Mouse (Mus musculus): ENCODE results near the gene D8Ertd738e. TPM values are rescaled to one million over a fixed set of nuclear protein-coding genes. Genes with fewer than 3 reads are reported as not detected.

D8Ertd738e gene
- total RNA-seq, 2 experiments from 2014 or later: 180 to 184 TPM

GRCm38 (mm10) chr8:84236410-84236997 lies 13.0 kb downstream of the D8Ertd738e start:
- no peak for DNase-seq

- DNase-seq: no peak
These were observed 13.6 kb downstream of the D8Ertd738e start for GRCm38 (mm10) chr8:84235746-84236409.

- no peak for DNase-seq
These were observed 16.5 kb downstream of the D8Ertd738e start for GRCm38 (mm10) chr8:84233055-84233454.

DNA sequence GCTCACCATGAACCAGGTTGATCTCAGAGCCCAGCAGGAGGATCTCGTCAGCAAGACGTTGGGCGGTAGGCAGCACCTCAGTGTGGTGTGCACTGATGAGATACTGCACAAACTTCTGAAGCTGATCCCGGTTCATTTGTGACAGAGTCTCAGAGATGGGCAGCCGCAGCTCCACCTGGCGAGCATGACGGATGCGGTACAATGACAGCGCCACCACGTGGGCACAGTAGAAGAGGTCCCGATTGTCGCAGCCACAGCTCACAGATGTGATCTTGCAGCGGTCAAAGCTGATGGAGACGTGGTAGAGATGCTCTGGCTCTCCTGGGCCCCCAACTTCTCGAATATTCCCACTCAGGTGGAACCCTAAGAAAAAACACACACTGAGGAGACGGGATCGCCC lies 18.8 kb downstream of the D8Ertd738e start:
- no peak for DNase-seq

GRCm38 (mm10) chr8:84223322-84224029 lies 26.0 kb downstream of the D8Ertd738e start:
- DNase-seq: no peak

GRCm38 (mm10) chr8:84222566-84223165 lies 26.9 kb downstream of the D8Ertd738e start:
- no peak for DNase-seq

DNA sequence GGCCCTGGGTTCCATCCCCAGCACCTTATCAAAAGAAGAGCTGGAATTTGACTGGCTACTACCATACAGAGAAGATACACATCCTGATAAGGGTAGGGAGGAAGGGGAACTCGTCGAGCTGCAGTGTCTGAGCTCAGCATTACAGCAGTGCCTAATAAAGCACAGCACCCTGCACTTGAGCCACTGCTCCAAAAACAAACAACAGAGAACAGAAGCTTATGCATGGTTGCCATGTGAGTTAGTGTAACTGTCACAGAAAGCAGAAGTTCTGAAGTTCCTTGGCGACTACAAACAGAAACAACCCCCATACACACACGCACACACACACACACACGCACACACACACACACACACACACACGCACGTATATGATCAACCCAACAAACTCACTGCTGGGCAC lies 29.4 kb downstream of the D8Ertd738e start:
- no peak for DNase-seq

DNA sequence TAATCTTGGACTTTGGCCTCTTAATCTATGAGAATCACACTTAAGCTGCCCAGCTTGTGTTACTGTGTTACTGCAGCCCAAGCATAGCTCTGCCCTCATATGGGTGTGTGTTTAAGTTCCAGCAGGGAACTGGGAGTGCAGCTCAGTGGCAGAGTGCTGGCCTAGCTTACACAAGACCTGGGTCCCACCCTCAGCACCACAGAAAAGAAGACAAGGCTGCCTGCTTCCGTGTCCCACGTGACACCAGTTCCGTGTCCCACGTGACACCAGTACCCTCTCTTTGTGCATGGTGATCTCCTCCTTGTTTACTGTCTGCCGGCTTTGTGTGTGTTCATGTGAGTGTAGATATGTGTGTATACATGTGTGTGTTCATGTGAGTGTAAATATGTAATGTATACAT lies 31.4 kb downstream of the D8Ertd738e start:
- DNase-seq: no peak

GRCm38 (mm10) chr8:84217206-84217605 lies 32.3 kb downstream of the D8Ertd738e start:
- no peak for DNase-seq

DNA sequence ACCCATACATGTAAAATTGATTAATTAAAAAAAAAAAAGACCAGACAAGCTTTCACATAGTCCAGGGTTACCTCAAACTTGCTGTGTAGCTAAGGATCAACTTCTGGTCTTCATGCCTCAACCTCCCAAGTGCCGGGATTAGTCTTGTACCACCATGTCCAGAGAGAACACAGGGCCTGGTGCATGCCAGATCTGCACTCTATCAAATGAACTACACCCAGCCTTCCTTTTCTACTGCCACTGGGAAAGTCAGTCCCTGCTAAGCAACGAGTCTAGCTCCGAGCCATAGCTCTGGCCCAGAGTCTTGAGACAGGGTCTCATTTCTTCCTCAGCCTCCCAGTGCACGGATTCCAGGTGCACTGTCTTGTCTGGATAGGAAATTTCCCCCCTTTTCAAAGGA lies 36.2 kb downstream of the D8Ertd738e start:
- DNase-seq: no peak

- DNase-seq: no peak
These were observed 37.5 kb downstream of the D8Ertd738e start for GRCm38 (mm10) chr8:84211881-84212563.

GRCm38 (mm10) chr8:84211202-84211601 lies 38.3 kb downstream of the D8Ertd738e start:
- DNase-seq: no peak

- peak; percentile 90 for DNase-seq
These were observed 39.2 kb downstream of the D8Ertd738e start for GRCm38 (mm10) chr8:84210167-84210791.

GRCm38 (mm10) chr8:84208381-84209380 lies 40.8 kb downstream of the D8Ertd738e start:
- DNase-seq: no peak

GRCm38 (mm10) chr8:84207811-84208210 lies 41.7 kb downstream of the D8Ertd738e start:
- DNase-seq: peak; percentile 62

GRCm38 (mm10) chr8:84206666-84207065 lies 42.9 kb downstream of the D8Ertd738e start:
- DNase-seq: no peak

DNA sequence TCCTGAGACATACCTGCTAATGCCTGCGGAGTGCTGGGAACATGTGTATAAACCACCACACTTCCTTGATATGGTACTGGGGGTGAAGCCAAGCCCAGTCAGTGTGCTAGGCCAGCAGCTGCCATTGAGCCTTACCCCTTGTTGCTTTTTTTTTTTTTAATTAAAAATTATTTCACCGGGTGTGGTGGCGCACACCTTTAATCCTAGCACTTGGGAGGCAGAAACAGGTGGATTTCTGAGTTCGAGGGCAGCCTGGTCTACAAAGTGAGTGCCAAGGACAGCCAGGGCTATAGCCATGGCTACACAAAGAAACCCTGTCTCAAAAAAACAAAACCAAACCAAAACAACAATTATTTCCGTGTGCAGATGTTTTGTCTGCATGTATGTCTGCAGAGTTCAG lies 44.4 kb downstream of the D8Ertd738e start:
- DNase-seq: no peak

GRCm38 (mm10) chr8:84203975-84204772 lies 45.3 kb downstream of the D8Ertd738e start:
- peak; percentile 66 for DNase-seq

Data from gastrocnemius, postnatal 10 days (tissue).